Mouse (Mus musculus) retina, postnatal 7 days (tissue): Measurements from ENCODE around the gene Tmem119.

Experiments
- DNase-seq: peaks from one replicate; pipeline ENCODE4 v3.0.0-alpha.2; 2012; ENCODE audit warnings: low read depth, low spot score

Gene Tmem119

DNA sequence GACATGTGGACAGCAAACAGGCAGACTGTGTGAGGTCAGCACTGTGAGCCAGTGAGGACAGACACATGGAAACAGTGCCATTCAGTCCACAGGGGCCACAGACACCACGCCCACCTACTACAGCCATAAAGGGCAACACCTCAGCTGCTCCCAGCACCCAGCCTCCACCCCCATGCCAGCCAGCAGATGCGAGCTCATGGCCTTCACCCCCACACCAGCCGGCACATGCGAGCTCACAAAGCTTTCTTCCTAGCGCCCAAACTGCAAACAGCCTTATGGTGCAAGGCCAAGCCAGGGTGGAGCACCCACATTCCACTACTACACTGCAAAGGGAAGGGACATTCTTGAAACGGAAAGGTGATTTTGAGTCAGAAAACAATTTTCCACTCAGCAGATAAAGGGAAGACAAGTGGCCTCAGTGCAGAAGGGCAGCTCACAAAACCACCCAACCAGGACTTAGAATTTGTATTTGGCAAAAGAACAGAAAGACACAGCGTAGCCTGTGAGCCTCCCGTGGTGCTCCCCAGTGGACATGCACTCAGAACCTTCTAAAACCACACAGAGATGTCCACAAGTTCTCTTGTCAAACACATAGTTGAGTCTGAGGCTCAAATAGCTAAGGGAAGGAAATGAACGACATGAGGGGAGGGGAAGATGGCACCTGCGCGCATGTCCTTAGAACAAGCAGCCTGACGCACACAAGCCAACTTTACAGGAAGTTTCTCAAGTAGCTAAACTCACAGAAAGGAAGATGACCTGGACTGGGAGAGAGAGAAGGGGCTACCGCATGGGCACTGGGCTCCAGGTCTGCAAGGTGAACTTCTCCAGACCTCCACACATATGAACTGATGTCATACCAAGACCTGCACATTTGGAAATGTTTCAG lies 34.4 kb downstream of the Tmem119 start:
- DNase-seq, result no peak

DNA sequence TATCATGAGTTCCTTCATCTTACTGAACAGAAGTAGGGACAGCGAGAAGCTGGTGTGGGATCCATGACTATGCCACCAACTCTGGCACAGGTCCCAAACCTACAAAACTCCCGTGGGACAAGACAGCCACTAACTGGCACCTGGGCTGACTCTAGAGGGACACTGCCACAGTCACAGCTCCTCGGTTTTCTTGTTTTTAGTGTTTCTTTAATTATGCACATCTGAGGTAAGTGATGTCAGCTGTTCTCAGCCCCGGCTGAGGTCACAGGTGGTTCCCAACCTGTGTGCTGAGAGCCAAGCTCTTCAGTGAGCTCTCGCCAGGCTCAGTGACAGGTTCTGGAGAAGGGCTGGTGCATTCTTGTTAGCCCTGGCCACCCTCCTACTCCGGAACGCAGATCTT lies 35.9 kb downstream of the Tmem119 start:
- no peak for DNase-seq

GRCm38 (mm10) chr5:113761585-113761984 lies 38.7 kb downstream of the Tmem119 start:
- DNase-seq, result no peak

- DNase-seq, result no peak
These were observed 44.8 kb downstream of the Tmem119 start for GRCm38 (mm10) chr5:113755347-113756030.

DNA sequence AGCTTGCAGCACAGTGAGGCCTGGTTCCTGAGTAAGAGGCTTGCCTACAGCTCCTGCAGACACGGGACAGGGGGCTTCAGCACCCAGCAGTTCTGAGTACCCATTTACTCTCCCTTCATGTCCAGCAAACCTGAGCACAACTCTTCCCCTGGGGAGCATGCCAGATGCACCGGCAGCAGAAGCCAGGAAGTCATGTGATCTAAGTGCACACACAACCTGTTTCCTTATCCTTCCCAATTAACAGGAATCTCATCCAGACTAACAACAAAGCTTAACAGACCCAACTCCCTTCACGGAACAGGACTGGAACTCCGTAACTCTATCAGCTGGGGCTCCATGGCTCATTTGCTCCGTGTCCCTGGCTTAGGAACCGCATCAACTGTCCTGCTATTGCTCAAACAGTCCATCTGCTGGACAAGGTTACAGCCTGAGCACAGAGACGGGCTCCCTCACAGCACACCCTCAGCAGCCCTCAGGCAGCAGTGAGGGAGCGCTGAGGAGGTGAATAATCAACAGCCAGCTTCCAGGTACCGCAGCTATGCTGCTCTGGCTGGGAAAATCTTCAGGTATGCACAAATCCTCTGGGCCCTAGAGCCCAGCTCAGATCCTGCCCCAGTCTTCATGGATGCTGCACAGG lies 48.7 kb downstream of the Tmem119 start:
- no peak for DNase-seq

DNA sequence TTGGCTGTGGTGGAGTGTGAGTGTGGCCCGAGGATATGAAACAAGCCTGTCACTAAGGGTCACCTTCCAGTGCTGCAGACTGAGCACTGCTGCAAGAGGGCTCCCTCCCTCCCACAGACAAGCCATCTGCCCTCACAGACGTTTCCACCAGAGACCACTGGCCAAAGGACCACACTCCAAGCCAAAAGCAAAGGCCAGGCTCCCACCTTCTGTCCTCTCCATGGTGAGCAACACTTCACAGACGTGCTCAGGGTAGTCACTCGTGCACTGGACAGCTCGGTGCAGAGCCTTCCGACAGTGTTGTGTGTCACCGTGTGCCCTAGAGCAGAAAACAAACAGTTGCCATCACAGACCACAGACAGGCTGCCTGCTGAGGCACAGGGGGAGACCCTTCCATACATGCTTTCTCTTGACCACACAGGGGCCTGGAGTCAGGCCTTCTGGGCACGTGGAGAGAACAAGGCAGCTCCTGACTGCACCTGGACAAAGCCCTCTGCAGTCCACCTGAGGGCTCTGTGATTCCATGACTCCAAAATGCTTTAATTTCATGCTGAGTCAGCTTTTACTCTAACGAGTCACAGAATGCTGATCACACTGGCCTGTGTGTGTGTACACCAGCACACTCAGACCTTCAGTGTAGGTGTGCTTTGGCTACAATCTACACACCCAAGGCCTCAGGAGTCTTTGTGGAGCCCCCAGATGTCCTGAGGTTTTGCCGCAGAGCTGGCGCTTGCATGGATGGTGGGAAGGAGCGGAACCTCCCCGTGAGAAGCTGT lies 51.6 kb downstream of the Tmem119 start:
- DNase-seq, result no peak

DNA sequence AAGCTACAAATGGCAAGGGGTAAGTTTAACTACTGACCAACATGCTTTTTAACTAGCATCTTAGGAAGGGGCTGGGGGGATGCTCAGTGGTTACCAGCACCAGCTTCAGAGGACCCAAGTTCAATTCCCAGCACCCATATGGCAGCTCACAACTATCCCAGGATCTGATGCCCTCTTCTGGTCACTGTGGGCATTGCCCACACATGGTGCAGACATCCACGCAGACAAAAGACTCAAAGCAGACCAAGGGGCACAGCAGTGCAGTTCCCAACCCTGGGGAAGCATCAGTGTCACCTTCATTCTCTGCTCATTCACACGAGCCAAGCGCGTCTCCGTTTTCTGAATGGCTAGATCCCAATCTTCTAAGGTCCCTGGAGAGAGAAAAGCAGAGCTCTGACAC lies 52.7 kb downstream of the Tmem119 start:
- DNase-seq, result no peak
